9 mouse cellular contexts compared by ENCODE assay signal in genomic region chr13:49001691-49002090, GRCm38 (mm10). TPM values are rescaled to one million over a fixed set of nuclear protein-coding genes. Genes with fewer than 3 reads are reported as not detected.
DNase-seq lines count a peak whose midpoint lies in the region; ATAC-seq lines count a peak whose summit lies in the region.
"Had no signal": no experiment of that assay in that cellular context is flagged by ENCODE, and none has a peak within 500 bp of the region (broad histone marks: within the 10 kb centered on the region; RNA-seq: fewer than 3 reads in every experiment).

No protein-coding gene starts in this region.

- peak; percentile 16 for DNase-seq in gastrocnemius, adult 18-20 months (ENCODE audit: low spot score)
- DNase-seq in gastrocnemius, postnatal 4 days (ENCODE audit: low spot score in 2 of 2), result no peak
- peak; percentile 94 for DNase-seq in left cerebral cortex, postnatal 4 days
- no peak for DNase-seq in left cerebral cortex, adult 11 months (ENCODE audit: low spot score)
- DNase-seq in NIH3T3 (ENCODE audit: low read depth), result peak; percentile 13
- peak; percentile 88 for DNase-seq in cerebellum, adult 8-10 months
- DNase-seq in urinary bladder, postnatal 25 days (ENCODE audit: low spot score), result no peak
- DNase-seq: kidney, postnatal 14 days had no signal

- intact Hi-C loops in left cerebral cortex, postnatal 4 days (cut with DNase I), result no loop called here

- no peak for ATAC-seq in erythroid progenitor cell, adult 5-6 weeks (replicated peaks; ENCODE audit: low FRiP score, poor library complexity, severe bottlenecking)

RNA-seq across cellular contexts. Expression of gene Fam120a, which starts 33.9 kb away (rescaled TPM):
- 100 to 1,000 TPM; 109 to 116 TPM for total RNA-seq in gastrocnemius, adult 18-20 months (2021)
- 100 to 1,000 TPM; 132 to 135 TPM for total RNA-seq in gastrocnemius, postnatal 4 days (2021)
- total RNA-seq in left cerebral cortex, postnatal 4 days (2021), result 10 to 100 TPM; 76.8 to 77.6 TPM
- 158 and 188 TPM in 2 replicates for total RNA-seq in erythroid progenitor cell, adult 5-6 weeks (2015; ENCODE audit: low replicate concordance)
- total RNA-seq in erythroid progenitor cell, adult 5-6 weeks (2017; ENCODE audit: low replicate concordance), result 102 and 103 TPM in 2 replicates

Comparison
In these comparisons a context has a peak if more than half of its experiments do, and no peak if none do; other contexts are left out.
1. DNase-seq: peak in gastrocnemius, adult 18-20 months (single experiment), left cerebral cortex, postnatal 4 days (single experiment), NIH3T3 (single experiment) and cerebellum, adult 8-10 months (single experiment); none in gastrocnemius, postnatal 4 days (0 of 2), left cerebral cortex, adult 11 months (single experiment) and urinary bladder, postnatal 25 days (single experiment).